13 mouse cellular contexts compared by ENCODE assay signal in the genomic region with DNA sequence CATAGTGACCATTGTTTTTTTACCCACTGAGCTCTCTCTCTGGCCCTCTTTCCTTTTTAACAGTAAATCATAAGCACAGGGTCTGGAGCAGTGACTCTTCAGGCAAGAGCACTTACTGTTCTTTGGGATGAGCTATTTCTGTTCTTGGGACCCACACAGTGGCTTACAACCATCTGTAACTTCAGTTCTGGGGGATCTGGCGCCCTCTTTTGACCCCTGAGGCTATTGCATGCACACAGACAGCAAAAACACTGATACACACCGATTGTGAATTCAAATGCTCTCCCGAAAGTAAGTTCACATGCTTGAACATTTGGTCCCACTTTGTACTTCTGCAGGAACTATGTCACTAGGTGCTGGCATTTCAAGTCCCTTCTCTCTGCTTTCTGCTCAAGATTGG. TPM values are rescaled to one million over a fixed set of nuclear protein-coding genes. Genes with fewer than 3 reads are reported as not detected.
A peak's percentile ranks its signal among the peaks of the same experiment; 100 is the strongest.
DNase-seq lines count a peak whose midpoint lies in the region; ATAC-seq and TF ChIP-seq lines count a peak whose summit lies in the region.
"Had no signal": no experiment of that assay in that cellular context is flagged by ENCODE, and none has a peak within 500 bp of the region (broad histone marks: within the 10 kb centered on the region; RNA-seq: fewer than 3 reads in every experiment).

No protein-coding gene starts in this region.

- no peak for DNase-seq in lung, embryonic 14.5 days
- DNase-seq in lung, postnatal 4 days, result no peak
- DNase-seq in MEL (ENCODE audit: low read depth, low spot score), result peak; percentile 46
- DNase-seq in liver, postnatal 0 days, result peak; percentile 55
- no peak for DNase-seq in urinary bladder, postnatal 25 days (ENCODE audit: low spot score)
- no peak for DNase-seq in layer of hippocampus, adult 9-11 months
- DNase-seq: cerebellum, postnatal 10 days had no signal

- no peak for TF ChIP-seq EP300 in MEL (IDR thresholded peaks at IDR 0.05; ENCODE audit: low read depth in 1 of 2, low read length in 2 of 2)
- no peak for TF ChIP-seq EP300 in liver, postnatal 0 days (IDR thresholded peaks at IDR 0.05; ENCODE audit: low read depth)

- H3K4me2 ChIP-seq in lung, embryonic 14.5 days, result no peak overlapping the region
- no peak overlapping the region for H3K4me2 ChIP-seq in liver, postnatal 0 days (ENCODE audit: low read depth, low read length)
- H3K4me2 ChIP-seq: hindbrain, embryonic 12.5 days; liver, embryonic 15.5 days; midbrain, embryonic 13.5 days had no signal

- no peak for TF ChIP-seq POLR2A in MEL (IDR thresholded peaks at IDR 0.05; ENCODE audit: control insufficient read depth in 1 of 2, insufficient read depth in 1 of 2, low read depth in 1 of 2, low read length in 2 of 2, poor library complexity in 1 of 2)

- H3K9ac ChIP-seq in lung, embryonic 14.5 days, result no peak overlapping the region
- no peak overlapping the region for H3K9ac ChIP-seq in MEL (ENCODE audit: control insufficient read depth, low read depth, low read length, poor library complexity, severe bottlenecking)
- H3K9ac ChIP-seq in liver, postnatal 0 days (replicated peaks), result no peak overlapping the region
- H3K9ac ChIP-seq: hindbrain, embryonic 12.5 days; liver, embryonic 15.5 days; midbrain, embryonic 13.5 days had no signal

- H3K36me3 ChIP-seq in lung, embryonic 14.5 days (ENCODE audit: insufficient read depth), result no peaks in the 10 kb centered on the region
- H3K36me3 ChIP-seq in E14TG2a.4 (ENCODE audit: insufficient read depth, low read length) (peaks cover 47% of the 10 kb centered on the region), MEL (ENCODE audit: control insufficient read depth in 1 of 2, insufficient read depth in 2 of 2, low read length in 2 of 2) (no peaks in the 10 kb centered on the region)
- 0 out of 2 replicates have a peak, but pooled peaks cover 4% of the 10 kb centered on the region for H3K36me3 ChIP-seq in liver, postnatal 0 days (replicated peaks; ENCODE audit: insufficient read depth, low read length)
- H3K36me3 ChIP-seq: hindbrain, embryonic 12.5 days; liver, embryonic 15.5 days; midbrain, embryonic 13.5 days had no signal

- no peaks in the 10 kb centered on the region for H3K4me1 ChIP-seq in lung, embryonic 14.5 days (ENCODE audit: insufficient read depth)
- H3K4me1 ChIP-seq in E14TG2a.4 (replicated peaks; ENCODE audit: low read depth, low read length), result peaks cover 99% of the 10 kb centered on the region
- H3K4me1 ChIP-seq in MEL (ENCODE audit: control insufficient read depth in 1 of 2, insufficient read depth in 2 of 2, low read length in 2 of 2), result peaks cover 0 to 8% of the 10 kb centered on the region in 2 experiments; a peak in 2 of 4 replicates
- no peaks in the 10 kb centered on the region for H3K4me1 ChIP-seq in liver, postnatal 0 days (ENCODE audit: insufficient read depth)
- H3K4me1 ChIP-seq: liver, embryonic 15.5 days had no signal

- no peaks in the 10 kb centered on the region for H3K9me3 ChIP-seq in lung, embryonic 14.5 days (ENCODE audit: low read depth, low read length)
- H3K9me3 ChIP-seq in E14TG2a.4 (ENCODE audit: low read length) (0 out of 2 replicates have a peak, but pooled peaks cover under 1% of the 10 kb centered on the region), MEL (replicated peaks; ENCODE audit: insufficient read depth, low read length) (no peaks in the 10 kb centered on the region)
- no peaks in the 10 kb centered on the region for H3K9me3 ChIP-seq in liver, postnatal 0 days (ENCODE audit: low read length)
- H3K9me3 ChIP-seq: hindbrain, embryonic 12.5 days; liver, embryonic 15.5 days; midbrain, embryonic 13.5 days had no signal

- no peak overlapping the region for H3K27ac ChIP-seq in lung, embryonic 14.5 days (ENCODE audit: low read depth)
- H3K27ac ChIP-seq in MEL (ENCODE audit: control insufficient read depth, low read depth, low read length), result no peak overlapping the region
- H3K27ac ChIP-seq in liver, postnatal 0 days (ENCODE audit: low read depth), result no peak overlapping the region
- H3K27ac ChIP-seq: hindbrain, embryonic 12.5 days; liver, embryonic 15.5 days; midbrain, embryonic 13.5 days had no signal

- H3K79me2 ChIP-seq in MEL (ENCODE audit: control insufficient read depth, insufficient read depth, low read length, poor library complexity), result no peaks in the 10 kb centered on the region

- 66% methylated on average over 3 of the region's 3 CpGs for WGBS in lung, embryonic 14.5 days
- WGBS in liver, postnatal 0 days (ENCODE audit: insufficient replicate concordance), result 73% methylated on average over 3 of the region's 3 CpGs

- TF ChIP-seq CTCF in lung, embryonic 14.5 days (IDR thresholded peaks at IDR 0.05; ENCODE audit: low read depth), result 0 out of 2 replicates have a peak, but pooled peaks have one; percentile 9
- TF ChIP-seq CTCF in E14TG2a.4 (conservative IDR thresholded peaks at IDR 0.05; ENCODE audit: low read length), result peak; percentile 96
- TF ChIP-seq CTCF in MEL (IDR thresholded peaks at IDR 0.05 in 2 of 3, conservative IDR thresholded peaks at IDR 0.05 in 1 of 3; ENCODE audit: control insufficient read depth in 1 of 3, insufficient read depth in 1 of 3, low read depth in 2 of 3, low read length in 3 of 3, poor library complexity in 1 of 3, severe bottlenecking in 1 of 3), result peak; percentile 54 to 68 (median 55)
- TF ChIP-seq CTCF in liver, postnatal 0 days (IDR thresholded peaks at IDR 0.05; ENCODE audit: low read depth), result peak; percentile 74

- H3K4me3 ChIP-seq in lung, embryonic 14.5 days (ENCODE audit: low read depth, low read length), result no peak overlapping the region
- 0 out of 2 replicates have a peak overlapping the region, but pooled peaks have one; percentile 29 for H3K4me3 ChIP-seq in E14TG2a.4 (replicated peaks; ENCODE audit: low read length)
- H3K4me3 ChIP-seq in MEL (ENCODE audit: control insufficient read depth in 1 of 2, insufficient read depth in 1 of 2, low read depth in 2 of 2, low read length in 2 of 2), result no peak overlapping the region
- H3K4me3 ChIP-seq in liver, postnatal 0 days (ENCODE audit: low read depth, low read length), result no peak overlapping the region
- H3K4me3 ChIP-seq: hindbrain, embryonic 12.5 days; liver, embryonic 15.5 days; midbrain, embryonic 13.5 days had no signal

- peak; percentile 27 for TF ChIP-seq RAD21 in MEL (IDR thresholded peaks at IDR 0.05; ENCODE audit: low read depth, low read length)

- ATAC-seq in lung, embryonic 14.5 days (ENCODE audit: insufficient read depth), result no peak
- ATAC-seq in liver, postnatal 0 days, result no peak
- ATAC-seq: midbrain, embryonic 13.5 days had no signal

- H3K27me3 ChIP-seq in lung, embryonic 14.5 days (ENCODE audit: insufficient read depth, low read length), result no peaks in the 10 kb centered on the region
- H3K27me3 ChIP-seq in E14TG2a.4 (ENCODE audit: insufficient read depth, low read length), result no peaks in the 10 kb centered on the region
- peaks cover 0 to 2% of the 10 kb centered on the region in 2 experiments; a peak in 1 of 4 replicates for H3K27me3 ChIP-seq in MEL (ENCODE audit: control insufficient read depth in 1 of 2, insufficient read depth in 2 of 2, low read length in 2 of 2)
- no peaks in the 10 kb centered on the region; the same call in 1 of the 2 replicates for H3K27me3 ChIP-seq in liver, postnatal 0 days (ENCODE audit: insufficient read depth, low read length)
- H3K27me3 ChIP-seq: hindbrain, embryonic 12.5 days had no signal

TF ChIP-seq in MEL, 35 proteins besides CTCF, POLR2A, EP300 and RAD21:
- TF ChIP-seq SMC3 (IDR thresholded peaks at IDR 0.05; ENCODE audit: low read depth, low read length) (peak; percentile 34; the same call in 1 of the 2 replicates), JUND (IDR thresholded peaks at IDR 0.05; ENCODE audit: low read depth, low read length) (no peak), KAT2A (conservative IDR thresholded peaks at IDR 0.05; ENCODE audit: low read depth, low read length) (no peak), ZC3H11A (IDR thresholded peaks at IDR 0.05; ENCODE audit: low read depth, low read length) (0 out of 2 replicates have a peak, but pooled peaks have one; percentile 11)

RNA-seq across cellular contexts. Expression of gene Aff1, which starts 9.3 kb away (rescaled TPM):
- 7.1 and 7.7 TPM in 2 replicates for polyA plus RNA-seq in lung, embryonic 14.5 days (2014; fragmentation: Nextera tagmentation; extraction: Ambion mirVana)
- 5.4 and 7.8 TPM in 2 replicates for total RNA-seq in MEL (2012; rRNA removed)
- 10 to 100 TPM in 1 of 2 experiments, not detected in 1; 13.4 TPM for polyA plus RNA-seq in MEL (2012; ENCODE audit: insufficient read depth in 1 of 2, insufficient read length in 2 of 2, low read depth in 1 of 2, low replicate concordance in 2 of 2, missing spikeins in 1 of 2)
- polyA plus RNA-seq in liver, postnatal 0 days (2015; fragmentation: Nextera tagmentation; extraction: Ambion mirVana), result 4.7 and 5.0 TPM in 2 replicates

RNA-seq across cellular contexts. Expression of gene 1700016H13Rik, which starts 45.7 kb away (rescaled TPM):
- polyA plus RNA-seq in lung, embryonic 14.5 days (2014; fragmentation: Nextera tagmentation; extraction: Ambion mirVana), result 0.45 and 0.53 TPM in 2 replicates
- total RNA-seq in MEL (2012; rRNA removed), result 0.16 and 0.23 TPM in 2 replicates
- polyA plus RNA-seq in MEL (2012; ENCODE audit: insufficient read depth in 1 of 2, insufficient read length in 2 of 2, low read depth in 1 of 2, low replicate concordance in 2 of 2, missing spikeins in 1 of 2), result under 1 TPM in 1 of 2 experiments, not detected in 1; 0.40 TPM
- polyA plus RNA-seq in liver, postnatal 0 days (2015; fragmentation: Nextera tagmentation; extraction: Ambion mirVana), result not detected in 2 replicates
- total RNA-seq: left cerebral cortex, adult 18-20 months; neutrophil, adult 5-6 weeks had no signal
- polyA plus RNA-seq: hindbrain, embryonic 12.5 days; liver, embryonic 15.5 days had no signal

Comparison
In these comparisons a context has a peak if more than half of its experiments do, and no peak if none do; other contexts are left out.
1. DNase-seq: peak in MEL (single experiment) and liver, postnatal 0 days (single experiment); none in lung, embryonic 14.5 days (single experiment), lung, postnatal 4 days (0 of 2), urinary bladder, postnatal 25 days (single experiment) and layer of hippocampus, adult 9-11 months (single experiment).
2. CTCF ChIP-seq: peak in every context shown above with its lines; median percentile 96 in E14TG2a.4; 74 in liver, postnatal 0 days; 55 in MEL; 9 in lung, embryonic 14.5 days.